7 mouse cellular contexts compared by ENCODE assay signal in the genomic region with DNA sequence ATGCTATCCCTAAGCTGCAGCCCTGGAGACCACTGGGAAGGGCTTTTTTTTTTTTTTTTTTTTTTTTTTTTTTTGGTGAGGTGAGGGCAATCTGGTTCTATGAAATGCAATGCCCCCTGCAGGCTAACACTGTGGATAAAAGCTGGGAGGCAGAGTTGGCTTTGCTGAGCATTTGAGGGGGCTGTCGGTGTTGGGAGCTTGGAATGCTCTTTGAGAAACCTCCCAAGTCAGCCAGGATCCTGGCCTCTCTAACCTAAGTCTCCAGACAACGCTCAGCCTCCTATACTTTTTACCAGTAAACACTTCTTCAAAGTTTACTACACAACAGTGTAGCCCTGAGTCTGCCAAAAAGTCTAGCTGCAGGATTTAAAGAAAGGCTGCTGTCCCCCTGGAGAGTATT.
DNase-seq lines count a peak whose midpoint lies in the region; ATAC-seq and TF ChIP-seq lines count a peak whose summit lies in the region.

No protein-coding gene starts in this region.

- no peak for TF ChIP-seq POLR2A in thymus, adult 2 months (IDR thresholded peaks at IDR 0.05; ENCODE audit: control insufficient read depth, extremely low read depth, insufficient read depth, low read length, poor library complexity)

- DNase-seq in ovary, postnatal 36 days (ENCODE audit: low spot score) = peak; percentile 36
- DNase-seq in ovary, postnatal 14 days (ENCODE audit: low spot score) = no peak
- DNase-seq in cerebellum, postnatal 14 days = peak; percentile 24 to 31
- DNase-seq in layer of hippocampus, postnatal 10 days (ENCODE audit: low spot score in 2 of 2) = peak; percentile 56 to 70
- DNase-seq in thymus, adult 2 months = no peak

- H3K36me3 ChIP-seq in heart, embryonic 14.5 days (ENCODE audit: control insufficient read depth, insufficient read depth, low read length) = no peaks in the 10 kb centered on the region
- no peaks in the 10 kb centered on the region for H3K36me3 ChIP-seq in midbrain, embryonic 12.5 days
- no peaks in the 10 kb centered on the region for H3K36me3 ChIP-seq in thymus, adult 2 months (ENCODE audit: control insufficient read depth, insufficient read depth, low read length)

- WGBS in heart, embryonic 14.5 days = 5% methylated on average over 2 of the region's 2 CpGs
- 11% methylated on average over 2 of the region's 2 CpGs for WGBS in midbrain, embryonic 12.5 days
- WGBS in thymus, adult 2 months = 11% methylated on average over 2 of the region's 2 CpGs

- H3K4me3 ChIP-seq in heart, embryonic 14.5 days (ENCODE audit: control insufficient read depth in 1 of 2, insufficient read depth in 1 of 2, low read depth in 1 of 2, low read length in 2 of 2) = peak overlapping the region; percentile 62 to 65; a peak in 2 of 4 replicates
- peak overlapping the region; percentile 64 for H3K4me3 ChIP-seq in midbrain, embryonic 12.5 days
- no peak overlapping the region for H3K4me3 ChIP-seq in thymus, adult 2 months (ENCODE audit: control insufficient read depth, insufficient read depth, low read length)

- no peak overlapping the region for H3K27ac ChIP-seq in heart, embryonic 14.5 days (replicated peaks in 1 of 2; ENCODE audit: control insufficient read depth in 1 of 2, insufficient read depth in 1 of 2, low read depth in 2 of 2, low read length in 2 of 2)
- H3K27ac ChIP-seq in midbrain, embryonic 12.5 days (replicated peaks) = no peak overlapping the region
- H3K27ac ChIP-seq in thymus, adult 2 months (ENCODE audit: control insufficient read depth, insufficient read depth, low read length) = no peak overlapping the region

- H3K4me2 ChIP-seq in heart, embryonic 14.5 days (ENCODE audit: low read length) = peak overlapping the region; percentile 92
- peak overlapping the region; percentile 84 for H3K4me2 ChIP-seq in midbrain, embryonic 12.5 days (replicated peaks)

- H3K4me1 ChIP-seq in heart, embryonic 14.5 days (ENCODE audit: control insufficient read depth in 2 of 2, insufficient read depth in 2 of 2, low read length in 2 of 2) = peaks cover 0 to 5% of the 10 kb centered on the region in 2 experiments; a peak in 1 of 4 replicates
- H3K4me1 ChIP-seq in midbrain, embryonic 12.5 days = peaks cover 11% of the 10 kb centered on the region; the same call in 1 of the 2 replicates
- no peaks in the 10 kb centered on the region for H3K4me1 ChIP-seq in thymus, adult 2 months (replicated peaks; ENCODE audit: control insufficient read depth, insufficient read depth, low read length)

- no peaks in the 10 kb centered on the region for H3K9me3 ChIP-seq in heart, embryonic 14.5 days (ENCODE audit: control insufficient read depth, low read length)
- no peaks in the 10 kb centered on the region for H3K9me3 ChIP-seq in midbrain, embryonic 12.5 days

- H3K27me3 ChIP-seq in heart, embryonic 14.5 days (ENCODE audit: control insufficient read depth, insufficient read depth, low read length) = peaks cover 15% of the 10 kb centered on the region
- peaks cover 8% of the 10 kb centered on the region for H3K27me3 ChIP-seq in midbrain, embryonic 12.5 days
- no peaks in the 10 kb centered on the region; the same call in 1 of the 2 replicates for H3K27me3 ChIP-seq in thymus, adult 2 months (ENCODE audit: control insufficient read depth, insufficient read depth, low read length)

- no peak overlapping the region for H3K9ac ChIP-seq in heart, embryonic 14.5 days (ENCODE audit: low read length)
- no peak overlapping the region for H3K9ac ChIP-seq in midbrain, embryonic 12.5 days (replicated peaks)

- ATAC-seq in heart, embryonic 14.5 days (ENCODE audit: insufficient number of reproducible peaks, insufficient read depth, low FRiP score, low read depth) = no peak
- ATAC-seq in midbrain, embryonic 12.5 days (ENCODE audit: low FRiP score, low read depth) = no peak

- TF ChIP-seq CTCF in thymus, adult 2 months (IDR thresholded peaks at IDR 0.05; ENCODE audit: borderline replicate concordance, control insufficient read depth, extremely low read depth, insufficient read depth, low read length, poor library complexity) = no peak

Comparison
In these comparisons a context has a peak if more than half of its experiments do, and no peak if none do; other contexts are left out.
1. DNase-seq: peak in ovary, postnatal 36 days (single experiment), cerebellum, postnatal 14 days (2 of 2) and layer of hippocampus, postnatal 10 days (2 of 2); none in ovary, postnatal 14 days (single experiment) and thymus, adult 2 months (single experiment).